Mouse (Mus musculus) cerebellum, adult 2 months (tissue): ENCODE results near the gene Nr4a2. TPM values are rescaled to one million over a fixed set of nuclear protein-coding genes. Genes with fewer than 3 reads are reported as not detected.

Experiments
- DNase-seq, 2 experiments: peaks; one replicate each; pipeline ENCODE4 v3.0.0; 2021
- H3K27ac ChIP-seq: fragments of 200-500 bp; 2 replicates; pipeline ENCODE4 v1.5.1; 2012; ENCODE audit warnings: low read length, control low read depth, inconsistent platforms; ENCODE audit not compliant: insufficient read depth
- H3K27me3 ChIP-seq: fragments of 200-500 bp; 2 replicates; pipeline ENCODE4 v1.6.1; 2012; ENCODE audit warnings: inconsistent platforms, mild to moderate bottlenecking, low read length, moderate library complexity; ENCODE audit not compliant: control insufficient read depth, insufficient read depth
- H3K4me1 ChIP-seq: fragments of 200-500 bp; 2 replicates; pipeline ENCODE4 v1.6.1; 2011; ENCODE audit warnings: low read length; ENCODE audit not compliant: control insufficient read depth, insufficient read depth
- H3K4me3 ChIP-seq: fragments of 200-500 bp; replicated peaks from 2 replicates; pipeline ENCODE3; 2011; ENCODE audit warnings: mild to moderate bottlenecking, low read depth, low read length, control low read depth; ENCODE audit not compliant: insufficient read depth
- CTCF ChIP-seq: fragments of 200-500 bp; IDR thresholded peaks from 2 replicates; pipeline ENCODE4 v1.5.1; 2011; ENCODE audit warnings: low read depth, mild to moderate bottlenecking, control low read depth, low read length, moderate library complexity, borderline replicate concordance; ENCODE audit not compliant: insufficient read depth
- POLR2A ChIP-seq: fragments of 200-500 bp; IDR thresholded peaks from 2 replicates; pipeline ENCODE4 v1.6.1; 2011; ENCODE audit warnings: low read length, control low read depth, borderline replicate concordance; ENCODE audit not compliant: insufficient read depth
- WGBS: fragments of 180-500 bp; shearing (Covaris S2); methylation state at CpG from one replicate; pipeline ENCODE4 v1.1.7; 2018; 5-methylcytosine and 5-hydroxymethylcytosine counted together
- polyA plus RNA-seq: library from polyadenylated mRNA; depleted of rRNA; stranded (reverse); fragments of >200 nt; gene quantifications from 2 replicates; pipeline ENCODE4 v1.2.3, GENCODE M21; 2012

Nr4a2 gene
- polyA plus RNA-seq, 1 experiment: 4.8 TPM

- TF ChIP-seq POLR2A: no peak
- no peak for TF ChIP-seq CTCF
- no peaks in the 10 kb centered on the region for H3K4me1 ChIP-seq
- no peak overlapping the region for H3K27ac ChIP-seq
- H3K4me3 ChIP-seq: no peak overlapping the region
- no peak for DNase-seq
- WGBS: 55% methylated on average over 14 of the region's 14 CpGs
- no peaks in the 10 kb centered on the region; the same call in 1 of the 2 replicates for H3K27me3 ChIP-seq
Measured at GRCm38 (mm10) chr2:57109926-57110325, 13.9 kb downstream of the Nr4a2 start.

GRCm38 (mm10) chr2:57109301-57109700 lies 14.5 kb downstream of the Nr4a2 start:
- Histone ChIP-seq H3K4me1 (no peaks in the 10 kb centered on the region), H3K4me3 (no peak overlapping the region), H3K27me3 (no peaks in the 10 kb centered on the region; the same call in 1 of the 2 replicates), H3K27ac (no peak overlapping the region)
- TF ChIP-seq POLR2A: no peak
- no peak for TF ChIP-seq CTCF
- 68% methylated on average over 11 of the region's 11 CpGs for WGBS
- no peak for DNase-seq

- TF ChIP-seq POLR2A: no peak
- TF ChIP-seq CTCF: no peak
- H3K27me3 ChIP-seq: no peaks in the 10 kb centered on the region; the same call in 1 of the 2 replicates
- WGBS: 78% methylated on average over 7 of the region's 7 CpGs
- no peak overlapping the region for H3K4me3 ChIP-seq
- no peak for DNase-seq
- peaks cover 2% of the 10 kb centered on the region; the same call in 1 of the 2 replicates for H3K4me1 ChIP-seq
- H3K27ac ChIP-seq: no peak overlapping the region
Measured at GRCm38 (mm10) chr2:57108349-57108930, 15.4 kb downstream of the Nr4a2 start.

- Histone ChIP-seq H3K4me1 (peaks cover 2% of the 10 kb centered on the region), H3K27me3 (no peaks in the 10 kb centered on the region; the same call in 1 of the 2 replicates), H3K4me3 (no peak overlapping the region), H3K27ac (no peak overlapping the region)
- DNase-seq: no peak
- WGBS: 72% methylated on average over 7 of the region's 7 CpGs
- no peak for TF ChIP-seq CTCF
- no peak for TF ChIP-seq POLR2A
Measured at GRCm38 (mm10) chr2:57105401-57105800, 18.4 kb downstream of the Nr4a2 start.

GRCm38 (mm10) chr2:57104731-57105130 lies 19.1 kb downstream of the Nr4a2 start:
- H3K4me3 ChIP-seq: no peak overlapping the region
- 57% methylated on average over 8 of the region's 8 CpGs for WGBS
- no peak for DNase-seq
- H3K4me1 ChIP-seq: peaks cover 2% of the 10 kb centered on the region
- no peaks in the 10 kb centered on the region; the same call in 1 of the 2 replicates for H3K27me3 ChIP-seq
- TF ChIP-seq CTCF: no peak
- no peak overlapping the region for H3K27ac ChIP-seq

- TF ChIP-seq CTCF (no peak), POLR2A (no peak)
- H3K4me3 ChIP-seq: no peak overlapping the region
- H3K27ac ChIP-seq: no peak overlapping the region
- no peaks in the 10 kb centered on the region; the same call in 1 of the 2 replicates for H3K27me3 ChIP-seq
- WGBS: 27% methylated on average over 26 of the region's 26 CpGs
- peaks cover 2% of the 10 kb centered on the region for H3K4me1 ChIP-seq
- no peak for DNase-seq
Measured at GRCm38 (mm10) chr2:57103845-57104660, 19.8 kb downstream of the Nr4a2 start.

- Histone ChIP-seq H3K27me3 (no peaks in the 10 kb centered on the region; the same call in 1 of the 2 replicates), H3K4me3 (peak overlapping the region; percentile 55), H3K27ac (no peak overlapping the region), H3K4me1 (peaks cover 2% of the 10 kb centered on the region)
- WGBS: 12% methylated on average over 33 of the region's 37 CpGs
- no peak for TF ChIP-seq CTCF
- TF ChIP-seq POLR2A: no peak
- no peak for DNase-seq
Measured at GRCm38 (mm10) chr2:57102856-57103844, 20.7 kb downstream of the Nr4a2 start.
